Mouse (Mus musculus) midbrain, embryonic 11.5 days (tissue): ENCODE measurements at regions not wholly inside any gene's neighbourhood (a gene's known extent, or its start where the extent isn't known, plus 50 kb on each side); places are given as distances from the start of the nearest gene placed in this dataset.

Experiments used
- ATAC-seq: fragments of 200-750 bp; cut with Nextera tagmentation; 2 replicates; pipeline ENCODE4 v1.8.0; 2017; ENCODE audit warnings: moderate TSS enrichment, moderate library complexity; ENCODE audit not compliant: low FRiP score
- DNase-seq: peaks from one replicate; pipeline ENCODE4 v3.0.0; 2015; ENCODE audit warnings: low spot score; ENCODE audit errors: missing footprints
- H3K27ac ChIP-seq: fragments of 300-500 bp; sonication (generic); 2 replicates; pipeline ENCODE4 v1.5.1; 2014; ENCODE audit warnings: low read depth, low read length
- H3K27me3 ChIP-seq: fragments of 300-500 bp; sonication (generic); 2 replicates; pipeline ENCODE4 v1.6.1; 2014; ENCODE audit warnings: mild to moderate bottlenecking, low read length, moderate library complexity, mixed read lengths; ENCODE audit not compliant: control insufficient read depth, insufficient read depth
- H3K36me3 ChIP-seq: fragments of 300-500 bp; sonication (generic); 2 replicates; pipeline ENCODE4 v1.6.1; 2014; ENCODE audit warnings: mild to moderate bottlenecking, low read length, moderate library complexity, mixed read lengths; ENCODE audit not compliant: control insufficient read depth, insufficient read depth
- H3K4me1 ChIP-seq: fragments of 300-500 bp; sonication (generic); 2 replicates; pipeline ENCODE4 v1.6.1; 2014; ENCODE audit warnings: low read length; ENCODE audit not compliant: control insufficient read depth, insufficient read depth
- H3K4me2 ChIP-seq: fragments of 300-500 bp; sonication (generic); 2 replicates; pipeline ENCODE4 v1.6.1; 2014; ENCODE audit warnings: mild to moderate bottlenecking, moderate library complexity
- H3K4me3 ChIP-seq: fragments of 300-500 bp; sonication (generic); 2 replicates; pipeline ENCODE4 v1.5.1; 2014; ENCODE audit warnings: low read depth, low read length
- H3K9ac ChIP-seq: fragments of 300-500 bp; sonication (generic); 2 replicates; pipeline ENCODE4 v1.6.1; 2014; ENCODE audit warnings: low read length
- H3K9me3 ChIP-seq: fragments of 300-500 bp; sonication (generic); 2 replicates; pipeline ENCODE4 v1.6.1; 2016; ENCODE audit warnings: low read length; ENCODE audit not compliant: control insufficient read depth
- WGBS: fragments of 180-500 bp; shearing (Covaris S2); extraction: QIAGEN DNeasy Blood & Tissue Kit; methylation state at CpG from one replicate; pipeline ENCODE4 v1.1.7; 2014; 5-methylcytosine and 5-hydroxymethylcytosine counted together

GRCm38 (mm10) chr8:96296643-96297042 is 408.3 kb upstream of the Got2 start:
- 82% methylated on average over 4 of the region's 4 CpGs for WGBS
- Histone ChIP-seq H3K9ac (no peak overlapping the region), H3K9me3 (no peaks in the 10 kb centered on the region), H3K27ac (no peak overlapping the region), H3K4me3 (no peak overlapping the region), H3K36me3 (no peaks in the 10 kb centered on the region), H3K4me2 (no peak overlapping the region), H3K27me3 (no peaks in the 10 kb centered on the region), H3K4me1 (no peaks in the 10 kb centered on the region)
- DNase-seq = no peak
- ATAC-seq = no peak

- Histone ChIP-seq H3K9ac (no peak overlapping the region), H3K4me3 (no peak overlapping the region), H3K27me3 (no peaks in the 10 kb centered on the region), H3K4me2 (no peak overlapping the region), H3K9me3 (no peaks in the 10 kb centered on the region), H3K27ac (no peak overlapping the region), H3K36me3 (no peaks in the 10 kb centered on the region), H3K4me1 (peaks cover 4% of the 10 kb centered on the region)
- DNase-seq (no peak), ATAC-seq (no peak)
These were observed 402.4 kb upstream of the Got2 start for GRCm38 (mm10) chr8:96290740-96291139.

- H3K9ac ChIP-seq = no peak overlapping the region
- DNase-seq (no peak), ATAC-seq (no peak)
- no peak overlapping the region for H3K4me3 ChIP-seq
- H3K27me3 ChIP-seq = no peaks in the 10 kb centered on the region
- no peaks in the 10 kb centered on the region for H3K36me3 ChIP-seq
- H3K4me1 ChIP-seq = peaks cover 4% of the 10 kb centered on the region
- no peaks in the 10 kb centered on the region for H3K9me3 ChIP-seq
- 73% methylated on average over 3 of the region's 3 CpGs for WGBS
- H3K27ac ChIP-seq = no peak overlapping the region
- H3K4me2 ChIP-seq = no peak overlapping the region
These were observed 401.2 kb upstream of the Got2 start for GRCm38 (mm10) chr8:96289519-96289918.

- DNase-seq (no peak), ATAC-seq (peak; percentile 48; the same call in 1 of the 2 replicates)
- Histone ChIP-seq H3K4me1 (peaks cover 4% of the 10 kb centered on the region), H3K4me3 (no peak overlapping the region), H3K4me2 (no peak overlapping the region), H3K9me3 (no peaks in the 10 kb centered on the region), H3K9ac (no peak overlapping the region), H3K27ac (no peak overlapping the region), H3K27me3 (no peaks in the 10 kb centered on the region), H3K36me3 (no peaks in the 10 kb centered on the region)
- WGBS = 25% methylated on average over 3 of the region's 3 CpGs
These were observed 400.2 kb upstream of the Got2 start for GRCm38 (mm10) chr8:96288525-96288924.

- no peak overlapping the region for H3K4me2 ChIP-seq
- no peaks in the 10 kb centered on the region for H3K36me3 ChIP-seq
- no peaks in the 10 kb centered on the region for H3K27me3 ChIP-seq
- peaks cover 10% of the 10 kb centered on the region; the same call in 1 of the 2 replicates for H3K4me1 ChIP-seq
- WGBS = 21% methylated on average over 4 of the region's 4 CpGs
- no peaks in the 10 kb centered on the region for H3K9me3 ChIP-seq
- no peak overlapping the region for H3K4me3 ChIP-seq
- no peak overlapping the region for H3K9ac ChIP-seq
- H3K27ac ChIP-seq = no peak overlapping the region
- ATAC-seq (peak; percentile 70), DNase-seq (no peak)
These were observed 389.3 kb upstream of the Got2 start for GRCm38 (mm10) chr8:96277479-96278138.

GRCm38 (mm10) chr8:96277058-96277457 is 388.7 kb upstream of the Got2 start:
- 64% methylated on average over 5 of the region's 5 CpGs for WGBS
- H3K27ac ChIP-seq = no peak overlapping the region
- H3K4me1 ChIP-seq = peaks cover 10% of the 10 kb centered on the region; the same call in 1 of the 2 replicates

GRCm38 (mm10) chr8:96256294-96256693 is 367.9 kb upstream of the Got2 start:
- H3K27me3 ChIP-seq = no peaks in the 10 kb centered on the region
- WGBS = 81% methylated on average over 5 of the region's 5 CpGs
- H3K27ac ChIP-seq = no peak overlapping the region
- no peak overlapping the region for H3K4me3 ChIP-seq
- H3K36me3 ChIP-seq = no peaks in the 10 kb centered on the region
- no peaks in the 10 kb centered on the region for H3K4me1 ChIP-seq
- H3K9ac ChIP-seq = no peak overlapping the region
- DNase-seq = no peak
- H3K9me3 ChIP-seq = no peaks in the 10 kb centered on the region
- no peak overlapping the region for H3K4me2 ChIP-seq
- ATAC-seq = no peak

More at GRCm38 (mm10) chr8:96277058-96277457, 388.7 kb upstream of the Got2 start:
- no peaks in the 10 kb centered on the region for H3K27me3 ChIP-seq
- no peak overlapping the region for H3K9ac ChIP-seq
- no peaks in the 10 kb centered on the region for H3K9me3 ChIP-seq
- H3K4me3 ChIP-seq = no peak overlapping the region
- ATAC-seq (0 out of 2 replicates have a peak, but pooled peaks have one; percentile 17), DNase-seq (peak; percentile 41)
- H3K4me2 ChIP-seq = no peak overlapping the region
- H3K36me3 ChIP-seq = no peaks in the 10 kb centered on the region

GRCm38 (mm10) chr8:96255811-96256210 is 367.5 kb upstream of the Got2 start:
- no peaks in the 10 kb centered on the region for H3K4me1 ChIP-seq
- no peak overlapping the region for H3K4me2 ChIP-seq
- no peak overlapping the region for H3K9ac ChIP-seq
- no peaks in the 10 kb centered on the region for H3K9me3 ChIP-seq
- ATAC-seq (no peak), DNase-seq (no peak)
- no peak overlapping the region for H3K4me3 ChIP-seq
- H3K36me3 ChIP-seq = no peaks in the 10 kb centered on the region
- H3K27me3 ChIP-seq = no peaks in the 10 kb centered on the region
- 63% methylated on average over 5 of the region's 5 CpGs for WGBS
- H3K27ac ChIP-seq = no peak overlapping the region

GRCm38 (mm10) chr8:96246017-96246416 is 357.7 kb upstream of the Got2 start:
- 59% methylated on average over 7 of the region's 7 CpGs for WGBS
- no peak overlapping the region for H3K27ac ChIP-seq
- no peaks in the 10 kb centered on the region for H3K27me3 ChIP-seq
- H3K36me3 ChIP-seq = no peaks in the 10 kb centered on the region
- H3K4me3 ChIP-seq = no peak overlapping the region
- no peaks in the 10 kb centered on the region for H3K9me3 ChIP-seq
- peaks cover 4% of the 10 kb centered on the region; the same call in 1 of the 2 replicates for H3K4me1 ChIP-seq
- no peak overlapping the region for H3K9ac ChIP-seq
- ATAC-seq = no peak
- DNase-seq = no peak
- H3K4me2 ChIP-seq = no peak overlapping the region
